Mouse (Mus musculus): ENCODE measurements at regions not wholly inside any gene's neighbourhood (a gene's known extent, or its start where the extent isn't known, plus 50 kb on each side); places are given as distances from the start of the nearest gene placed in this dataset.
A peak's percentile ranks its signal among the peaks of the same experiment; 100 is the strongest.

GRCm38 (mm10) chr10:71485063-71485762, 137.7 kb downstream of the Ipmk start:
- H3K4me3 ChIP-seq (replicated peaks; ENCODE audit: low read length) = no peak overlapping the region
- no peak overlapping the region for H3K27ac ChIP-seq (ENCODE audit: low read length)
- H3K4me2 ChIP-seq (ENCODE audit: low read length) = no peak overlapping the region
- ATAC-seq = peak; percentile 67
- 66% methylated on average over 17 of the region's 17 CpGs for WGBS
- peaks cover 4% of the 10 kb centered on the region; the same call in 1 of the 2 replicates for H3K4me1 ChIP-seq (replicated peaks; ENCODE audit: control insufficient read depth, insufficient read depth, low read length)
- H3K9me3 ChIP-seq (ENCODE audit: control insufficient read depth, low read length) = no peaks in the 10 kb centered on the region
- no peaks in the 10 kb centered on the region for H3K36me3 ChIP-seq (ENCODE audit: control insufficient read depth, insufficient read depth)
- H3K27me3 ChIP-seq (replicated peaks; ENCODE audit: control insufficient read depth, insufficient read depth, low read length) = no peaks in the 10 kb centered on the region
- H3K9ac ChIP-seq (replicated peaks; ENCODE audit: low read depth, low read length) = no peak overlapping the region

DNA sequence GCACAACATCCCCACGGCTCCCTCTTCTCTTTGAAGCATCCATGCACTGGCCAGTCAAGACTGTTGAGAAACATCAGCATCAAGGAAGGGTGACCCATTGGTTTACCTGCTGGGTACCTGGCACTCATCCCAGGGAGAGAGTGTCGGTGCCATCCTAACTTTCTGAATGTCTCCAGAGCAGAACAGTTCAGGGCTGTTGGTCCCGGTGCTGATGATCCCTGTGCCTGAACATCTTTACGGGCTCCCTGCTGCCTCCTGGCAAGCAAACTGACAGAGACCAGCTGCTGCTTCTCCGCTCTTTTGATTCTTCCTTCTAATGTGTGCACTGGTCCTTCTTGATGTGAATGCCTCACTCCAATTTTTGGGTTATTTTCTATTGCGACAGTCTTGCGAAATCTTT, 142.2 kb downstream of the Ipmk start:
- no peak overlapping the region for H3K27ac ChIP-seq (ENCODE audit: low read length)
- no peak overlapping the region for H3K4me3 ChIP-seq (replicated peaks; ENCODE audit: low read length)
- H3K4me2 ChIP-seq (ENCODE audit: low read length) = no peak overlapping the region
- peaks cover 4% of the 10 kb centered on the region; the same call in 1 of the 2 replicates for H3K4me1 ChIP-seq (replicated peaks; ENCODE audit: control insufficient read depth, insufficient read depth, low read length)
- H3K9ac ChIP-seq (replicated peaks; ENCODE audit: low read depth, low read length) = no peak overlapping the region
- H3K36me3 ChIP-seq (ENCODE audit: control insufficient read depth, insufficient read depth) = no peaks in the 10 kb centered on the region
- WGBS = 90% methylated on average over 7 of the region's 7 CpGs
- H3K9me3 ChIP-seq (ENCODE audit: control insufficient read depth, low read length) = no peaks in the 10 kb centered on the region
- ATAC-seq = no peak
- H3K27me3 ChIP-seq (replicated peaks; ENCODE audit: control insufficient read depth, insufficient read depth, low read length) = no peaks in the 10 kb centered on the region

DNA sequence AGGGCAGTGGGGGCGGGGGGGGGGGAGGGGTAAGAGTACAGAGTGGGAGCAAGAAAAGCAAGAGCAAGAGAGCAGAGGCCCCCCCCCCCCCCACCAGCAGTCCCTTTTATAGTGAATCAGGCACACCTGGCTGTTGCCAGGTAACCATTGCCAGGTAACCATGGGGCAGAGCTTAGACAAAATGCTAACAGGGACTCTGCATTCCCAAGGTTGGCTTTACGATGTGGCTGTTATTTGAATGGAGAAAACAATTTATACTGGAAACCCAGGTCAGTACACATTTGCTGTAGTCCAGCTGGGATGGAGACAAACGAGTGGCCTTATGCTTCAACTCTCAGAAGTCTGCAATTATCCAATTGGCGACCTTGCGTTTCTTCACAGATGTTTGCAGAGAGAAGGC, 154.5 kb downstream of the Ipmk start:
- Histone ChIP-seq H3K4me3 (replicated peaks; ENCODE audit: low read length) (no peak overlapping the region), H3K9ac (replicated peaks; ENCODE audit: low read depth, low read length) (no peak overlapping the region), H3K4me2 (ENCODE audit: low read length) (no peak overlapping the region), H3K27ac (ENCODE audit: low read length) (no peak overlapping the region), H3K4me1 (replicated peaks; ENCODE audit: control insufficient read depth, insufficient read depth, low read length) (no peaks in the 10 kb centered on the region), H3K36me3 (ENCODE audit: control insufficient read depth, insufficient read depth) (no peaks in the 10 kb centered on the region), H3K27me3 (replicated peaks; ENCODE audit: control insufficient read depth, insufficient read depth, low read length) (no peaks in the 10 kb centered on the region), H3K9me3 (ENCODE audit: control insufficient read depth, low read length) (no peaks in the 10 kb centered on the region)
- ATAC-seq = no peak
- WGBS = 59% methylated on average over 4 of the region's 5 CpGs

GRCm38 (mm10) chr10:71504219-71504618, 156.7 kb downstream of the Ipmk start:
- H3K27ac ChIP-seq (ENCODE audit: low read length) = no peak overlapping the region
- no peaks in the 10 kb centered on the region for H3K27me3 ChIP-seq (replicated peaks; ENCODE audit: control insufficient read depth, insufficient read depth, low read length)
- H3K9me3 ChIP-seq (ENCODE audit: control insufficient read depth, low read length) = no peaks in the 10 kb centered on the region
- ATAC-seq = no peak
- WGBS = 91% methylated on average over 1 of the region's 1 CpGs
- no peak overlapping the region for H3K9ac ChIP-seq (replicated peaks; ENCODE audit: low read depth, low read length)
- no peak overlapping the region for H3K4me2 ChIP-seq (ENCODE audit: low read length)
- H3K4me1 ChIP-seq (replicated peaks; ENCODE audit: control insufficient read depth, insufficient read depth, low read length) = no peaks in the 10 kb centered on the region
- no peaks in the 10 kb centered on the region for H3K36me3 ChIP-seq (ENCODE audit: control insufficient read depth, insufficient read depth)
- no peak overlapping the region for H3K4me3 ChIP-seq (replicated peaks; ENCODE audit: low read length)

GRCm38 (mm10) chr10:71525290-71525689, 177.7 kb downstream of the Ipmk start:
- H3K36me3 ChIP-seq (ENCODE audit: control insufficient read depth, insufficient read depth) = no peaks in the 10 kb centered on the region
- no peak overlapping the region for H3K27ac ChIP-seq (ENCODE audit: low read length)
- no peaks in the 10 kb centered on the region for H3K27me3 ChIP-seq (replicated peaks; ENCODE audit: control insufficient read depth, insufficient read depth, low read length)
- H3K4me1 ChIP-seq (replicated peaks; ENCODE audit: control insufficient read depth, insufficient read depth, low read length) = no peaks in the 10 kb centered on the region
- WGBS = 85% methylated on average over 2 of the region's 2 CpGs
- no peaks in the 10 kb centered on the region for H3K9me3 ChIP-seq (ENCODE audit: control insufficient read depth, low read length)
- no peak overlapping the region for H3K4me2 ChIP-seq (ENCODE audit: low read length)
- ATAC-seq = no peak
- no peak overlapping the region for H3K4me3 ChIP-seq (replicated peaks; ENCODE audit: low read length)
- no peak overlapping the region for H3K9ac ChIP-seq (replicated peaks; ENCODE audit: low read depth, low read length)

- no peak overlapping the region for H3K27ac ChIP-seq (ENCODE audit: low read length)
- no peak overlapping the region for H3K9ac ChIP-seq (replicated peaks; ENCODE audit: low read depth, low read length)
- ATAC-seq = no peak
- WGBS = 85% methylated on average over 2 of the region's 2 CpGs
- no peaks in the 10 kb centered on the region for H3K9me3 ChIP-seq (ENCODE audit: control insufficient read depth, low read length)
- no peak overlapping the region for H3K4me3 ChIP-seq (replicated peaks; ENCODE audit: low read length)
- H3K4me1 ChIP-seq (replicated peaks; ENCODE audit: control insufficient read depth, insufficient read depth, low read length) = no peaks in the 10 kb centered on the region
- no peaks in the 10 kb centered on the region for H3K36me3 ChIP-seq (ENCODE audit: control insufficient read depth, insufficient read depth)
- no peaks in the 10 kb centered on the region for H3K27me3 ChIP-seq (replicated peaks; ENCODE audit: control insufficient read depth, insufficient read depth, low read length)
- H3K4me2 ChIP-seq (ENCODE audit: low read length) = no peak overlapping the region
Observed at GRCm38 (mm10) chr10:71533759-71534158, 186.2 kb downstream of the Ipmk start.

- no peaks in the 10 kb centered on the region for H3K36me3 ChIP-seq (ENCODE audit: control insufficient read depth, insufficient read depth)
- no peaks in the 10 kb centered on the region for H3K27me3 ChIP-seq (replicated peaks; ENCODE audit: control insufficient read depth, insufficient read depth, low read length)
- H3K27ac ChIP-seq (ENCODE audit: low read length) = no peak overlapping the region
- H3K4me3 ChIP-seq (replicated peaks; ENCODE audit: low read length) = no peak overlapping the region
- H3K9me3 ChIP-seq (ENCODE audit: control insufficient read depth, low read length) = no peaks in the 10 kb centered on the region
- no peak overlapping the region for H3K9ac ChIP-seq (replicated peaks; ENCODE audit: low read depth, low read length)
- no peaks in the 10 kb centered on the region for H3K4me1 ChIP-seq (replicated peaks; ENCODE audit: control insufficient read depth, insufficient read depth, low read length)
- ATAC-seq = no peak
- no peak overlapping the region for H3K4me2 ChIP-seq (ENCODE audit: low read length)
- 50% methylated on average over 7 of the region's 7 CpGs for WGBS
Observed at GRCm38 (mm10) chr10:71545489-71545888, 197.9 kb downstream of the Ipmk start.

- ATAC-seq = no peak
- no peaks in the 10 kb centered on the region for H3K4me1 ChIP-seq (replicated peaks; ENCODE audit: control insufficient read depth, insufficient read depth, low read length)
- no peak overlapping the region for H3K9ac ChIP-seq (replicated peaks; ENCODE audit: low read depth, low read length)
- H3K9me3 ChIP-seq (ENCODE audit: control insufficient read depth, low read length) = no peaks in the 10 kb centered on the region
- H3K27ac ChIP-seq (ENCODE audit: low read length) = no peak overlapping the region
- no peaks in the 10 kb centered on the region for H3K36me3 ChIP-seq (ENCODE audit: control insufficient read depth, insufficient read depth)
- 90% methylated on average over 7 of the region's 7 CpGs for WGBS
- no peaks in the 10 kb centered on the region for H3K27me3 ChIP-seq (replicated peaks; ENCODE audit: control insufficient read depth, insufficient read depth, low read length)
- no peak overlapping the region for H3K4me2 ChIP-seq (ENCODE audit: low read length)
- no peak overlapping the region for H3K4me3 ChIP-seq (replicated peaks; ENCODE audit: low read length)
Observed at GRCm38 (mm10) chr10:71546507-71546906, 198.9 kb downstream of the Ipmk start.

- WGBS = 94% methylated on average over 10 of the region's 10 CpGs
Observed at GRCm38 (mm10) chr10:71583716-71584115, 236.2 kb downstream of the Ipmk start.

DNA sequence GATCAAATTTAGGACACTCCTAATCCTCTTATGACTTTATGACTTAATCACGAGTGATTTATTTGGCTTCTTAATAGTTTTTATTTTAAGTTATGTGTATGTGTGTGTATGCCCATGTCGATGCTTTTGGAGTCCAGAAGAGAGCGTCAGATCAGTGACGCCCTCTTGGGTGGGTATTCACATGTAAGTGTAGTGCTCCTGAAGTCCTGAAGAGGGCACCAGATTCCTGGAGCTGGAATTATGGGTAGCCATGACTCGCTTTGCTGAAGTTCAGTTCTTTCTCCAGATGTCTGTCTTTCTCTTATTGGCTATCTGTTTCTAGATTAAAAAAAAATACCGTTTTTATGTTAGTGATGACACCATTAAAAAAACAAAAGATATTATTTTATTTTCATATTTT, 251.0 kb downstream of the Ipmk start:
- H3K4me1 ChIP-seq (replicated peaks; ENCODE audit: control insufficient read depth, insufficient read depth, low read length) = no peaks in the 10 kb centered on the region
- 94% methylated on average over 6 of the region's 6 CpGs for WGBS
- no peak for ATAC-seq
- no peaks in the 10 kb centered on the region for H3K27me3 ChIP-seq (replicated peaks; ENCODE audit: control insufficient read depth, insufficient read depth, low read length)
- no peak overlapping the region for H3K4me2 ChIP-seq (ENCODE audit: low read length)
- H3K27ac ChIP-seq (ENCODE audit: low read length) = no peak overlapping the region
- H3K4me3 ChIP-seq (replicated peaks; ENCODE audit: low read length) = no peak overlapping the region
- no peaks in the 10 kb centered on the region for H3K36me3 ChIP-seq (ENCODE audit: control insufficient read depth, insufficient read depth)
- no peaks in the 10 kb centered on the region for H3K9me3 ChIP-seq (ENCODE audit: control insufficient read depth, low read length)
- no peak overlapping the region for H3K9ac ChIP-seq (replicated peaks; ENCODE audit: low read depth, low read length)

More at GRCm38 (mm10) chr10:71583716-71584115, 236.2 kb downstream of the Ipmk start:
- H3K36me3 ChIP-seq (ENCODE audit: control insufficient read depth, insufficient read depth) = no peaks in the 10 kb centered on the region
- no peak overlapping the region for H3K4me2 ChIP-seq (ENCODE audit: low read length)
- H3K27ac ChIP-seq (ENCODE audit: low read length) = no peak overlapping the region
- H3K4me3 ChIP-seq (replicated peaks; ENCODE audit: low read length) = no peak overlapping the region
- no peak overlapping the region for H3K9ac ChIP-seq (replicated peaks; ENCODE audit: low read depth, low read length)
- H3K9me3 ChIP-seq (ENCODE audit: control insufficient read depth, low read length) = no peaks in the 10 kb centered on the region
- ATAC-seq = no peak
- H3K4me1 ChIP-seq (replicated peaks; ENCODE audit: control insufficient read depth, insufficient read depth, low read length) = no peaks in the 10 kb centered on the region
- H3K27me3 ChIP-seq (replicated peaks; ENCODE audit: control insufficient read depth, insufficient read depth, low read length) = no peaks in the 10 kb centered on the region
